Mouse (Mus musculus) lung, embryonic 15.5 days (tissue): ENCODE data around the gene Hcrtr2. TPM values are rescaled to one million over a fixed set of nuclear protein-coding genes. Genes with fewer than 3 reads are reported as not detected.

Experiments
- ATAC-seq: fragments of 200-750 bp; cut with Nextera tagmentation; 2 replicates; pipeline ENCODE4 v1.8.0; 2017; ENCODE audit warnings: moderate number of reproducible peaks, borderline replicate concordance; ENCODE audit not compliant: low FRiP score, low TSS enrichment; ENCODE audit errors: extremely low read depth
- H3K27ac ChIP-seq: fragments of 300-500 bp; sonication (generic); 2 replicates; pipeline ENCODE4 v1.5.1; 2015; ENCODE audit warnings: moderate library complexity, mild to moderate bottlenecking, inconsistent platforms
- H3K27me3 ChIP-seq: fragments of 300-500 bp; sonication (generic); 2 replicates; pipeline ENCODE4 v1.6.1; 2015; ENCODE audit warnings: inconsistent platforms
- H3K36me3 ChIP-seq: fragments of 300-500 bp; sonication (generic); 2 replicates; pipeline ENCODE4 v1.6.1; 2015; ENCODE audit warnings: inconsistent platforms
- H3K4me1 ChIP-seq: fragments of 300-500 bp; sonication (generic); 2 replicates; pipeline ENCODE4 v1.6.1; 2015; ENCODE audit warnings: inconsistent platforms
- H3K4me2 ChIP-seq: fragments of 300-500 bp; sonication (generic); 2 replicates; pipeline ENCODE4 v1.6.1; 2015; ENCODE audit warnings: inconsistent platforms, mild to moderate bottlenecking, moderate library complexity
- H3K4me3 ChIP-seq: fragments of 300-500 bp; sonication (generic); 2 replicates; pipeline ENCODE4 v1.5.1; 2015; ENCODE audit warnings: mild to moderate bottlenecking, inconsistent platforms
- H3K9ac ChIP-seq: fragments of 300-500 bp; sonication (generic); 2 replicates; pipeline ENCODE4 v1.6.1; 2015; ENCODE audit warnings: inconsistent platforms
- H3K9me3 ChIP-seq: fragments of 300-500 bp; sonication (generic); 2 replicates; pipeline ENCODE4 v1.6.1; 2016; ENCODE audit warnings: inconsistent platforms
- WGBS: fragments of 180-500 bp; shearing (Covaris S2); methylation state at CpG from one replicate; pipeline ENCODE4 v1.1.7; 2015; 5-methylcytosine and 5-hydroxymethylcytosine counted together
- polyA plus RNA-seq: library from polyadenylated mRNA; unstranded; fragments of >200 nt; fragmentation: Nextera tagmentation; extraction: Ambion mirVana; gene quantifications from 2 replicates; pipeline ENCODE4 v1.2.1, GENCODE M21; 2015

Hcrtr2 gene
- polyA plus RNA-seq, 1 experiment from 2014 or later = 0.10 TPM

DNA sequence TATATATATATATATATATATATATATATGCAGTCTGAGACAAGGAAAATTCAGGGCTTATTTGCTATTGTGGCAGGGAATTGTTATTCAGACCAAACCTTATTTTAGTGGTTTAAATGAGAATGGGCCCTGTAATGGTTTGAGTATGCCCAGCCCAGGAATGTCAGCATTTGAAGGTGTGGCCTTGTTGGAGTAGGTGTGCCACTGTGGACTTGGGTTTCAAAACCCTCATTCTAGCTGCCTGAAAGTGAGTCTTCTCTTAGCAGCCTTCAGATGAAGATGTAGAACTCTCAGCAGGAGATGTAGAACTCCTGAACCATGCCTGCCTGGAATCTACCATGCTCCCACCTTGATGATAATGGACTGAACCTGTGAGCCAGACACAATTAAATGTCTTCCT lies 9.7 kb downstream of the Hcrtr2 start:
- H3K36me3 ChIP-seq = no peaks in the 10 kb centered on the region
- no peak overlapping the region for H3K4me3 ChIP-seq
- H3K4me1 ChIP-seq = no peaks in the 10 kb centered on the region
- no peaks in the 10 kb centered on the region for H3K27me3 ChIP-seq
- no peaks in the 10 kb centered on the region for H3K9me3 ChIP-seq
- H3K4me2 ChIP-seq = no peak overlapping the region
- H3K9ac ChIP-seq = no peak overlapping the region
- no peak for ATAC-seq
- no peak overlapping the region for H3K27ac ChIP-seq

DNA sequence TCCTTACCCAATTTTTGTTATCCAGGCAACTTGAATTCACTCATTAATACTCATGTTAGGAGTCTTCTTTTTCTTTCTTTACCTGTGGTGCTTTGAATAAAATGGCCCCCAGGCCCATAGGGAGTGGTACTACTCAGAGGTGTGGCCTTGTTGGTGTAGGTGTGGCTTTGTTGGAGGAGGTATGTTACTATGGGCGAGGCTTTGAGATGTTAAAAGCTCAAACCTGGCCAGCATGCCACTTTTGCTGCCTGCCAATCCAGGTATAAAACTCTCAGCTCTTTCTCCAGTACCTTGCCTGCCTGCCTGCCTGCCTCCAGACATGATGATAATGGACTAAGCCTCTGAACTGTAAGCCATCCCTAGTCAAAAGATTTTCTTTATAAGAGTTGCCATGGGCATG lies 11.4 kb downstream of the Hcrtr2 start:
- H3K27me3 ChIP-seq = no peaks in the 10 kb centered on the region
- H3K36me3 ChIP-seq = no peaks in the 10 kb centered on the region
- no peaks in the 10 kb centered on the region for H3K9me3 ChIP-seq
- no peak overlapping the region for H3K4me2 ChIP-seq
- no peaks in the 10 kb centered on the region for H3K4me1 ChIP-seq
- ATAC-seq = no peak
- no peak overlapping the region for H3K4me3 ChIP-seq
- H3K27ac ChIP-seq = no peak overlapping the region
- no peak overlapping the region for H3K9ac ChIP-seq
- WGBS = 47% methylated on average over 1 of the region's 1 CpGs

DNA sequence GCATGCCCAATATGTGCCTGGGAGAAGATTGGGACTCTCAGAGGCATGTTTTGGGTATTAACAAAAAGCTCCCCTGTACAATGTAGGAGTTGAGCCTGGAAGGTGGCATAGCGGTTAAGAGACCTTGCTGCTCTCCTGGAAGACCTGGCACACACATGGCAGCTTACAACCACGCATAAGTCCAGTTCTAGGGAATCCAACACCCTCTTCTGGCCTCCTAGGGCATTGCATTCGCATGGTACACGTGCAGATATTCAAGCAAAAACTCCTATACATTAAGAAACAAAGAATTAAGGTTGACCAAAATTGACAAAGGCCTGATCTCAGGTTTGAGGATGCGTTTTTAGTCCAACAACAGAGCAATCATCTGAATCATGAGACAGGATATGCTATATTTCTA lies 32.3 kb downstream of the Hcrtr2 start:
- H3K36me3 ChIP-seq = no peaks in the 10 kb centered on the region
- no peaks in the 10 kb centered on the region for H3K27me3 ChIP-seq
- no peak overlapping the region for H3K4me2 ChIP-seq
- no peaks in the 10 kb centered on the region for H3K9me3 ChIP-seq
- H3K4me1 ChIP-seq = no peaks in the 10 kb centered on the region
- H3K4me3 ChIP-seq = no peak overlapping the region
- no peak overlapping the region for H3K27ac ChIP-seq
- WGBS = 67% methylated on average over 5 of the region's 5 CpGs
- ATAC-seq = no peak
- H3K9ac ChIP-seq = no peak overlapping the region

DNA sequence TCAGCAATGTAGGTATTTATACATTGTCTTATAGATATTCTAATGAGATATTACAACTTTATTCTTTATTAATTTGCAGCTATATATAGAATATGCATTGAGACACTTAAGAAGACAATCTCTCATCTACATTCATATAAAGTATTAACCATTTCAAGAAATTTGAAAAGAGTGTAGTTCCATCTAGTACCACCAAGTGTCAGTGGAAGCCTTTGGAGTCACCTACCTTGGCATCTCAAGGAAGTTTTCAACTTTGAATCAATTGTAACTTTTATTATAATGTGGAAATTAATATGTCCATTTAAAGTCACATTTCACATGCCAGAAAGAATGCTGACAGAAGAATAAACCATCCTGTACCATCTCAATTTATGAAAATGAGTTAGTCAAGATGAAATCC lies 52.8 kb downstream of the Hcrtr2 start:
- no peak for ATAC-seq
- H3K9me3 ChIP-seq = no peaks in the 10 kb centered on the region
- no peak overlapping the region for H3K4me3 ChIP-seq
- no peak overlapping the region for H3K9ac ChIP-seq
- H3K4me2 ChIP-seq = no peak overlapping the region
- H3K36me3 ChIP-seq = no peaks in the 10 kb centered on the region
- H3K27ac ChIP-seq = no peak overlapping the region
- no peaks in the 10 kb centered on the region for H3K27me3 ChIP-seq
- H3K4me1 ChIP-seq = no peaks in the 10 kb centered on the region

DNA sequence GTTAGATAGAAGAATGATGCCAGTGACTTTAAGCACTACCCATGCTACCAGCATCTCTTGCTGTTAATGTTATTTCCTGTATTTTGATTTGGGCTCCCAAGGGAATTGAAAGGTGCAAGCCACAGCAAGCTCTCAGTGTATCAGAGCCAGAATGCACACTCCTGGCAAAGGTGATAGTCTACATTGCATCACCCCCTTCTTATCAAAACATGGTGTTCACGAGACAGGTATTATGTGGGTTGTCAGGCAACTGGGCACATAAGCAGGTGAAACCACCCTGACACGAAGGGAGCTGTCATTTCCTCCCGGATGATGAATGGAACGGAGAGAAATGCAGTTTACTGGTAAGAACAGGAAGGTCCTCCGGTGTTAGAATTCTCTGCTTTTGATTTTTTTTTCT lies 65.9 kb downstream of the Hcrtr2 start:
- Histone ChIP-seq H3K36me3 (no peaks in the 10 kb centered on the region), H3K9me3 (no peaks in the 10 kb centered on the region), H3K9ac (no peak overlapping the region), H3K4me1 (no peaks in the 10 kb centered on the region), H3K27me3 (no peaks in the 10 kb centered on the region), H3K27ac (no peak overlapping the region), H3K4me3 (no peak overlapping the region), H3K4me2 (no peak overlapping the region)
- WGBS = 61% methylated on average over 5 of the region's 5 CpGs
- no peak for ATAC-seq

DNA sequence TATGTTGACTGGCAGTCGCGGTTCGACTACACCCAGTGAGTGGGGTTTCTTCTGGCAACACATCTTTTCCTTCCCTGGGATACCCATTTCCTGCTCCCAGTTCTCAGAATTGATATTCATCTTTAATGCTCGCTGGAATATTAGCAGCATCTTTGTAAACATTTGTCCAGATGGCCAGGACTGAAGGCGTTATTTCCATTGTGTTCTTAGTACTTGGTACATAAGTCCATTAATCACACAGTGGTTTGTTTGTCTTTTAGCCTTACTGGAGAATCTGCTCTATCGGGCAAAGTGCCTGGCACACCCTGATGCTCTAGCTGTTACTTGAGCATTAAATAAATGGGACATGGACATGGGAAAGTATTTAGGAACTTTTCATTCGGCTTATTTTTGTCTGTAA lies 71.1 kb downstream of the Hcrtr2 start:
- 49% methylated on average over 7 of the region's 7 CpGs for WGBS
- no peak for ATAC-seq
- Histone ChIP-seq H3K9ac (no peak overlapping the region), H3K4me2 (no peak overlapping the region), H3K9me3 (no peaks in the 10 kb centered on the region), H3K27me3 (no peaks in the 10 kb centered on the region), H3K36me3 (no peaks in the 10 kb centered on the region), H3K4me3 (no peak overlapping the region), H3K27ac (no peak overlapping the region), H3K4me1 (no peaks in the 10 kb centered on the region)

DNA sequence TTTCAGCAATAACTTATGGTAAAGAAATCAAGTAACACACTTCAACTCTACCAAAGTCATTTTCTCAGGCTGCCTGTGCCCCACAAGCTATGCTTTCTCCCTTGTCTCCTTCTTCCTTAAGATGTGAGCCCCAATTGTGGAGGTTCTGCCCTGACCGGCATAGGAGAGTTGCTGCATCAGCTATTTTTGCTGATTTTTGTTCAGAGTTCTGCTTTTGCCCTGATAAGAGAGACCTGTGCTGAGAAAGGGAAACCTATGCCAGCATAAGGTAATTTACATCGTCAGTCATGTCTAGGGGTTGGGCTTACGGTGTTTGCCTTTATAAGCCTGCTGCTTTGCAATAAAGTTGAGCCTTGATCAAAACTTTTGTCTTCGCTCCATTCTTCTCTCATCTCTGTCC lies 71.5 kb downstream of the Hcrtr2 start:
- no peak overlapping the region for H3K4me3 ChIP-seq
- H3K27me3 ChIP-seq = no peaks in the 10 kb centered on the region
- no peak overlapping the region for H3K4me2 ChIP-seq
- 76% methylated on average over 4 of the region's 4 CpGs for WGBS
- no peaks in the 10 kb centered on the region for H3K9me3 ChIP-seq
- no peak overlapping the region for H3K9ac ChIP-seq
- no peak for ATAC-seq
- no peak overlapping the region for H3K27ac ChIP-seq
- no peaks in the 10 kb centered on the region for H3K4me1 ChIP-seq
- H3K36me3 ChIP-seq = no peaks in the 10 kb centered on the region

DNA sequence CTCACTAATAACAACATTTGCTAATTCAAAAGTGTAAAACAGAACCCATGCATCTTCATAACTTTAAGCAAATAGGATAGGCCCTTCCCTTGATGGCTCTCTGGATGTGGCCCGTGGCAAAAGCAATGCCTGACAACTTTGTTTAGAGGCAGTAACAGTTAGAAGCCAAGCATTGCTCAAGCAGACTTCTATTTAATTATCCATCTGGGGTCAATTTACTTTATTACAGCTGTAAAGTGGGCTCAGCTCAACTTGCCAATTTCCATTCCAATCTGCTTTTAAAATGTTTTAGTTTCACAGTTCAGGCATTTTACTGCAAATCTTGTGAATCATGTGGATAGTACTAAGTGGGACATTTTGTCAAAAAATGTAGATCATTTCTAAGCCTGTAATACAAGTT lies 81.3 kb downstream of the Hcrtr2 start:
- no peaks in the 10 kb centered on the region for H3K36me3 ChIP-seq
- no peaks in the 10 kb centered on the region for H3K27me3 ChIP-seq
- H3K4me3 ChIP-seq = no peak overlapping the region
- no peaks in the 10 kb centered on the region for H3K4me1 ChIP-seq
- H3K27ac ChIP-seq = no peak overlapping the region
- WGBS = 70% methylated on average over 1 of the region's 1 CpGs
- ATAC-seq = no peak
- H3K9ac ChIP-seq = no peak overlapping the region
- no peaks in the 10 kb centered on the region for H3K9me3 ChIP-seq
- H3K4me2 ChIP-seq = no peak overlapping the region

DNA sequence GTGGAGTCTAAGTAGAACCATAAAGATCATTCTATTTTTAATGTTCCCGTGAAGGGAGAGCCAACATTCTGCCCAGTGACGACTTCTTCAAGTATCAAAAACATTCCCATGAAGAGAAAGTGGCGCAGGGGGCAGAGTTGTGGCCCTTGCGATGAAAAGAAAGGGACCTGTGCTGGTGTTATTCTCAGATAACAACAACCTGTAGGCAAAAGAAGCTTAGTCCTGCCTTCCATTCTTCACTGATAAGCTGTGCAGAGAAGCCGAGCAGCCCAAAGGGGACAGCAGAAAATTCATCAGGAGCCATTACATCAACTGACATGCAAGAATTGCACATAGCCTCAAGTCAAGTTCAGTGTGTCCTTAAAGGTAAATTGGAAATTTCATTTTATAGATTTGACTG lies 85.7 kb downstream of the Hcrtr2 start:
- H3K4me2 ChIP-seq = no peak overlapping the region
- H3K27ac ChIP-seq = no peak overlapping the region

DNA sequence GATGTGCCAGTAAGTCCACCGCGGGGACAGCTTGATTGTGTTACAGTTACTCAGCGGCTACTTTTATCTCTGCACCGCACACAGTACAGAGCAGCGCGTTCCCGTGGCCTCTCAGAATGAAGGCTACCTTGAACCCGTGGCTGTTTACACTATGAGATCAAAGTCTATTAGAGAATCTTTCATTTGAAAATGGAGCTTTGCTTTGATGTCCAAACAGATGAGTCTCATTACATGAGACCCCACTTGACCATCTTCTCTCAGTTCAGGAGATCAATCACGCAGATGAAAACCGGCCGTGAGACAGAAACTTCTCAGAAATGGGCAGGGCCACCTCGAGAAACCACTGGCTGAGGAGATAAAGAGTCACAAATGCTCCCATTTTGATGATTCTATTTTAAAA lies 86.4 kb downstream of the Hcrtr2 start:
- no peak overlapping the region for H3K9ac ChIP-seq
- 10% methylated on average over 12 of the region's 12 CpGs for WGBS
- H3K27ac ChIP-seq = no peak overlapping the region
- no peaks in the 10 kb centered on the region for H3K27me3 ChIP-seq
- peak overlapping the region; percentile 23; the same call in 1 of the 2 replicates for H3K4me3 ChIP-seq
- no peaks in the 10 kb centered on the region for H3K36me3 ChIP-seq
- H3K4me2 ChIP-seq = peak overlapping the region; percentile 59
- ATAC-seq = peak; percentile 58; the same call in 1 of the 2 replicates
- no peaks in the 10 kb centered on the region for H3K4me1 ChIP-seq
- H3K9me3 ChIP-seq = no peaks in the 10 kb centered on the region

More for the DNA sequence above, 85.7 kb downstream of the Hcrtr2 start:
- no peak for ATAC-seq
- no peak overlapping the region for H3K4me3 ChIP-seq
- H3K9me3 ChIP-seq = no peaks in the 10 kb centered on the region
- no peaks in the 10 kb centered on the region for H3K27me3 ChIP-seq
- 71% methylated on average over 5 of the region's 5 CpGs for WGBS
- no peaks in the 10 kb centered on the region for H3K4me1 ChIP-seq
- no peaks in the 10 kb centered on the region for H3K36me3 ChIP-seq
- H3K9ac ChIP-seq = no peak overlapping the region

DNA sequence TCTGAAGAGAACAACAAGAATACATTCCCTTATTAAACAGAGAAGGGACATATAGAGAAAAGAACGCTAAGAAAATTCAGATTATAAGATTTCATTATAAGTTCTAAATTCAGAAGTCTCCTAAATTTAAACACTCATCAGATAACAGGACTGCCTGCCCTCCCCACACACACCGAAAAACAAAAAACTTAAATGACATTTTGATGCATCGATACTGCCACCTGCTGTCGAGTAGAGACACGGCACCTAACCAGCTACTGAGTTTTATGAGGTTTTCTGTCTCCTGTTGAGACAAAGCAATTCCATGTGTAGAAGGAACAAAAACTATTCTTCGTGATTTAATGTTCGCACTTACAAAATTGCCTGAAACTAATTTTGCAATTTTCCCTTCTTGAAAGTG lies 87.0 kb downstream of the Hcrtr2 start:
- WGBS = 1% methylated on average over 7 of the region's 7 CpGs
- H3K36me3 ChIP-seq = no peaks in the 10 kb centered on the region
- no peaks in the 10 kb centered on the region for H3K27me3 ChIP-seq
- H3K4me3 ChIP-seq = peak overlapping the region; percentile 37
- no peaks in the 10 kb centered on the region for H3K4me1 ChIP-seq
- H3K4me2 ChIP-seq = peak overlapping the region; percentile 59
- ATAC-seq = peak; percentile 73; the same call in 1 of the 2 replicates
- H3K9ac ChIP-seq = no peak overlapping the region
- H3K27ac ChIP-seq = no peak overlapping the region
- H3K9me3 ChIP-seq = no peaks in the 10 kb centered on the region

DNA sequence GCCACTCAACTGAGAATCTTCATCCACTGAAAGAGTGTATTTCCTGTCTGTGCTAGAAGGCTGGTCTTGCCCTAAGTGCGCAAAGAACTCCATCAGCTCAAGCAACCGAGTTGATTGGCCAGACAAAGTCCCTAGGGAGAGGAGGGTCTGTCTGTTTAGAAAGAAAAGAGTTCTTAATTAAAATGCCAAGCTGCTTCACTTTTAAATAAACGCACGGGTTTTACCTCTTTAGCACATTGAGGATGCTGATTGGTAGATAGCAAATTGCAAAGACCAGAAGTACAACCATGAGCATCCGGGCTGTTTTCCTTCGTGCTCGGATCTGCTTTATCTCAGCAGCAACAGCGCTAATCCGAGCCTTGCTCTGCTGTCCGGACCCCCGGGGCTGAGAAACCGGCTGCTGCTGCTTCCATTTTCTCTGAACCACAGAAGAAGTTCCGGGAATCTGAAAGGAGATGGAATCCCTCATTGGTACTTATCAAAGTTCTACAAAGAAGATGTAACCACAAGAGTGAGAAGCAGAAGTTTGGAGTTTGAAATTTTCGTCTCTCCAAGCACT lies 87.6 kb downstream of the Hcrtr2 start:
- 5% methylated on average over 14 of the region's 14 CpGs for WGBS

DNA sequence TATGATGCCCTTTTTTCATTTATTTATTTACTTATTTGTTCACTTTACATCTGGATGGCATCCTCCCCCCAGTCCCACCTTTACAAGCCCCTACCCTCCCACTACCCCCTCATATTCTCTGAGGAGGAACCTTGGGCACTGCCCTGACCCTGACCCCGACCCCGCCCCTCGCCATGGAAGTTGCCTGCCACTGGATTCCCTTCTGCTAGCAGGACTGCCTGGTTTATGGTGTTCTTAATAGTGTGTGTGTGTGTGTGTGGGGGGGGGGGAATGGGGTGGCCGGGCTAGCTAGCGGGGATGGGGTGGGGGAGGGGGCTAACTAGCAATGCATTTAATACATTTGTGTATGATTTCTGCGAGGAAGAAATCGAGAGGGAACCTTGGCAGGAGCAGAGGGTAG lies 88.8 kb downstream of the Hcrtr2 start:
- no peaks in the 10 kb centered on the region for H3K9me3 ChIP-seq
- no peaks in the 10 kb centered on the region for H3K4me1 ChIP-seq
- ATAC-seq = no peak
- H3K4me3 ChIP-seq = no peak overlapping the region
- H3K27me3 ChIP-seq = no peaks in the 10 kb centered on the region
- WGBS = 57% methylated on average over 7 of the region's 7 CpGs
- no peak overlapping the region for H3K4me2 ChIP-seq
- H3K36me3 ChIP-seq = no peaks in the 10 kb centered on the region
- no peak overlapping the region for H3K9ac ChIP-seq
- H3K27ac ChIP-seq = no peak overlapping the region

More for the DNA sequence above, 87.6 kb downstream of the Hcrtr2 start:
- 0 out of 2 replicates have a peak overlapping the region, but pooled peaks have one; percentile 3 for H3K9ac ChIP-seq
- peak overlapping the region; percentile 59 for H3K4me2 ChIP-seq
- peak overlapping the region; percentile 37 for H3K4me3 ChIP-seq
- no peaks in the 10 kb centered on the region for H3K36me3 ChIP-seq
- H3K9me3 ChIP-seq = no peaks in the 10 kb centered on the region
- no peaks in the 10 kb centered on the region for H3K4me1 ChIP-seq
- H3K27ac ChIP-seq = peak overlapping the region; percentile 24
- no peaks in the 10 kb centered on the region for H3K27me3 ChIP-seq
- ATAC-seq = peak; percentile 34; the same call in 1 of the 2 replicates
